Mouse (Mus musculus) bone marrow, adult 2 months (tissue): Measurements from ENCODE around the gene Syt17. TPM values are rescaled to one million over a fixed set of nuclear protein-coding genes. Genes with fewer than 3 reads are reported as not detected.

Experiments used
- H3K27ac ChIP-seq: fragments of 200-500 bp; 2 replicates; pipeline ENCODE4 v1.5.1; 2012; ENCODE audit warnings: low read depth, mild to moderate bottlenecking, control low read depth, inconsistent platforms, low read length; ENCODE audit not compliant: control insufficient read depth, poor library complexity, insufficient read depth
- H3K4me1 ChIP-seq: fragments of 200-500 bp; 2 replicates; pipeline ENCODE4 v1.6.1; 2011; ENCODE audit warnings: low read length; ENCODE audit not compliant: control insufficient read depth, insufficient read depth
- H3K4me3 ChIP-seq: fragments of 200-500 bp; replicated peaks from 2 replicates; pipeline ENCODE3; 2011; ENCODE audit warnings: mild to moderate bottlenecking, low read depth, low read length, control low read depth; ENCODE audit not compliant: control insufficient read depth
- CTCF ChIP-seq: fragments of 200-500 bp; IDR thresholded peaks from 2 replicates; pipeline ENCODE4 v1.5.1; 2011; ENCODE audit warnings: low read length, control low read depth; ENCODE audit not compliant: control insufficient read depth, insufficient read depth
- POLR2A ChIP-seq: fragments of 200-500 bp; IDR thresholded peaks from 2 replicates; pipeline ENCODE4 v1.6.1; 2011; ENCODE audit warnings: low read depth, mild to moderate bottlenecking, control low read depth, low read length, borderline replicate concordance; ENCODE audit not compliant: control insufficient read depth
- WGBS: fragments of 180-500 bp; shearing (Covaris S2); methylation state at CpG from one replicate; pipeline ENCODE4 v1.1.7; 2018; 5-methylcytosine and 5-hydroxymethylcytosine counted together
- polyA plus RNA-seq: library from polyadenylated mRNA; stranded (reverse); fragments of >200 nt; gene quantifications from 2 replicates; pipeline ENCODE4 v1.2.4, GENCODE M21; 2011; ENCODE audit warnings: low replicate concordance; ENCODE audit not compliant: missing spikeins, insufficient read depth, insufficient read length

The Syt17 gene
- polyA plus RNA-seq, 1 experiment = 0.85 TPM

DNA sequence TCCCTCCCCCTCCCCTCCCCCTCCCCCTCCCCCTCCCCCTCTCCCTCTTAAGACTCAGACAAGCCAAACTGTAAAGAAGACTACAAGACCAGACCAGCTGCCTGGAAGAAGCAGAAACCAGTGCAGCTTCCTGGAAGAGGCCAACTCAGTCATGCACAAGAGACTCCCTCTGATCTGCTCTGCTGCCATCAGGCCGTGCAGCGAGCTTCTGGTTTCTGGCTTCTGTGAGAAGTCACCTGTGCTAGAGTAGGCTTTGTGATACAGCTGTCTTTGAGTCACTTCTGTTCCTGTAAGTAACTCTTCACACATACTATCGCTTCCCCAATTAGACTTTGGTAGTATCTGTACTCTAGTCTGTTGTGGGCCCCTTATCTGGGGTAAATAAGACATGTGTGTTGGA is 68.0 kb downstream of the Syt17 start:
- no peak overlapping the region for H3K4me3 ChIP-seq
- no peak overlapping the region for H3K27ac ChIP-seq
- 60% methylated on average over 3 of the region's 3 CpGs for WGBS
- TF ChIP-seq POLR2A = no peak
- TF ChIP-seq CTCF = no peak
- no peaks in the 10 kb centered on the region for H3K4me1 ChIP-seq

DNA sequence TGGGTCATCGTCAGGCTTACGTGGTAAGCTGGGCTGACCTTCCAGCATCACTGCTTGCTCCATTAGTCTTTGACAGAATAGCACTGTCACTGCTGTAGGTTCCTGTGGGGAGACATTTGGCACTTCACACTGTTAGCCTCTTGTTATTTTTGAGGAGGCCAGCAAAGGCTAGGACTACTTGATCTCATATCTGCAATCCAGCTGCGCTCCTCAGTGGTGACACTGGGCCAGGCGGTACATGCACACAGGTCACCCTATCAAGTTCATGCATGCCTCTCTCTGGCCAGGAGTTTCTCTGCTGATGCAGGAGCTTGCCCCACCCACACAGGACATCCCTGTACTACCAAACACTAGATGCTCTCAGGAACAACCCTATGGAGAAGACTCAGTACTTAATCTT is 71.4 kb downstream of the Syt17 start:
- TF ChIP-seq CTCF (no peak), POLR2A (no peak)
- Histone ChIP-seq H3K4me3 (no peak overlapping the region), H3K4me1 (no peaks in the 10 kb centered on the region), H3K27ac (no peak overlapping the region)
- WGBS = 89% methylated on average over 4 of the region's 4 CpGs

DNA sequence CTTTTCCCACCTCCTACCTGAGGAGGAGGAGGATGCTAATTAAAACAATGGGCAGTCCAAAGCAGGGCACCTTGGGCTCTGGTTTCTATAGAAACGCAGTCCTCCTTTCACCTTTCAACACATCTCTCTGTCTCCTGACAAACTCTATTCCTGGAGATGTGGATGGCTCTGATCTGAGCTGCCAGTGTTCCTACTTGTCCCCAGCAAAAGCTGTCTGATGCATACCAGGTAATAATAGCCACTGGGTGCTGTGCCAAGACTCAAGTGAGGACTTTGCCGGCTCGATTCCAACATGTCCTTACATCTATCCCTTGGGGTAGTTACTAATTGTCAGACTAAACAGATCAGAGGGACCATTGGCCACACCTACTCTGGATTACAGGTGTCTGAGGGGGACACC is 72.7 kb downstream of the Syt17 start:
- 79% methylated on average over 3 of the region's 3 CpGs for WGBS

DNA sequence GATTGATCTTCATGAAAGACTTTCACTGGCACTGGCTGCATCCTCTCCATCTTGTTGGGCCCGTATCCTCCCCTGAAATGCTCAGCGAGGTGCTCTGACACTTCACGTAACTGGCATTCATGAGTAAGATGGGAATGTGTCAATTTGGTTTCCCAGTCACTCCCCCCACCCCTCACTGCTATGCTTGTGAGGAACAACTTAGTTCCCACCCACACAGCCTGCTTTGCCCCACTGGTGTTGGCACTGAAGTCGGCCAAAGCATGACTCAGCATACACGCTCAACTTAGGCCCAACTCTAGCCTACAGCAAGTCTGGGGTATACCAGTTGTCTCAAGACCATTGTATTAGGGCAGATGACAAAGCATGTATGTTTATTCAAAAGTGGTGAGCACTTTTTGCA is 76.7 kb downstream of the Syt17 start:
- 80% methylated on average over 5 of the region's 5 CpGs for WGBS
- H3K4me3 ChIP-seq = no peak overlapping the region
- H3K4me1 ChIP-seq = no peaks in the 10 kb centered on the region
- H3K27ac ChIP-seq = no peak overlapping the region
- TF ChIP-seq CTCF = no peak
- no peak for TF ChIP-seq POLR2A

More for the DNA sequence above, 72.7 kb downstream of the Syt17 start:
- no peak for TF ChIP-seq POLR2A
- no peak for TF ChIP-seq CTCF
- no peak overlapping the region for H3K27ac ChIP-seq
- H3K4me1 ChIP-seq = no peaks in the 10 kb centered on the region
- H3K4me3 ChIP-seq = no peak overlapping the region

DNA sequence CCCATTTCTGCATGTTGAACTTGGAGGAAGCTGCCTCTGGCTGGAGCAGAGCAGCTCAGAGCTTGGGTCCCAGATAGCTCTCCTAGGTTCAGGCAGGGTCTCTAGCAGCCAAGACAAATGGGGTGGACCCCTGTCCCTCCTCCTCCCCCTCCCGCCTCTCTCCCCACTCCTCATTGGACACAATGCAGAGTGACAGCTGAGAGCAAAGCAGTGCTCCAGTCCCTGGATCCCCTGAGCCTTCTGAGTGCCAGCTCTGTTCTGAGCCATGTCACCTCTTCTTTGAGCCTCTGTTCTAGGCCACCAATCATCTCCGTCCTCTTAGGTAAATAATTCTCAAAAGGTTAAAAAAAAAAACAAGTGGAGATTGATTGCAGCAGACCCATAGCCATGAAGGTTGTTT is 78.3 kb downstream of the Syt17 start:
- TF ChIP-seq POLR2A (no peak), CTCF (no peak)
- no peak overlapping the region for H3K4me3 ChIP-seq
- WGBS = 69% methylated on average over 2 of the region's 2 CpGs
- H3K4me1 ChIP-seq = no peaks in the 10 kb centered on the region
- H3K27ac ChIP-seq = no peak overlapping the region

DNA sequence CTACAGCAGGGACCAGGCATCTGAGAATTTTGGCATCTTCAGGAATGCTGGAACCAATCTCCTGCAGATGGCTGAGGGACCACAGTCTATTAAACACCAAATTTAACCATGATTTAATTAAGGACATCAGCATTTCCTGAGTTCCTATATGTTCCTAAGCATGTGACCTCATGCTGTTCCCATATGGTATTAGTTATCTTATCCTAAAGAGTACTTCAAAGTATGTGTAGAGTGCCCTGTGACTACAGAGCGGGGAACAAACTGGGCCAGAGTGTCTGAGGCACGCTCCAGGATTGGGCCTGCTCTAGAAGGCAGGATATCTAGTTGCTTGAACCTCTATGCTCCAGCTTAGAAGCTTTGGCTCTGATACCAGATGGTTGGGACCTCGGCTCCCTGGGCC is 82.1 kb downstream of the Syt17 start:
- Histone ChIP-seq H3K4me1 (no peaks in the 10 kb centered on the region), H3K4me3 (no peak overlapping the region), H3K27ac (no peak overlapping the region)
- WGBS = 76% methylated on average over 3 of the region's 3 CpGs
- no peak for TF ChIP-seq CTCF
- TF ChIP-seq POLR2A = no peak

DNA sequence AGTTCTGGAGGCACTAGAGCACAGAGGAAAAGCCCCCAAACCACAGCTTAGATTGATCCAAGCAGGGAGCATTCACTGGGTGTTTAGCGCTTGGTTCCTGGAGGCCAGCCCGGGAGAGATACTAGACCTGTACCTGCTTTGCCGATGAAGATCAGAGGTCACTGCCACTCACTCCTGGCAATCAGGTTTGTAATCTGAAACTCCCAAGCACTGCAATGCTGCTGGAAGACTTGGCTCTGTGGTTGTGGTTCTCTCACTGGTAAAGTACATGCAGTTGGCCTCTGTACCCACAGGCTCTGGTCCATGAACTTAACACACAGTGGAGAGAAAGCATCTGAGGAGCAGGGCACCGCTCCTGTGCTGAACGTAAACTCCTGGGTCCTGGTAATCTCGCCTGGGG is 82.8 kb downstream of the Syt17 start:
- Histone ChIP-seq H3K4me1 (no peaks in the 10 kb centered on the region), H3K27ac (no peak overlapping the region), H3K4me3 (no peak overlapping the region)
- WGBS = 69% methylated on average over 6 of the region's 6 CpGs
- TF ChIP-seq CTCF = no peak
- no peak for TF ChIP-seq POLR2A

DNA sequence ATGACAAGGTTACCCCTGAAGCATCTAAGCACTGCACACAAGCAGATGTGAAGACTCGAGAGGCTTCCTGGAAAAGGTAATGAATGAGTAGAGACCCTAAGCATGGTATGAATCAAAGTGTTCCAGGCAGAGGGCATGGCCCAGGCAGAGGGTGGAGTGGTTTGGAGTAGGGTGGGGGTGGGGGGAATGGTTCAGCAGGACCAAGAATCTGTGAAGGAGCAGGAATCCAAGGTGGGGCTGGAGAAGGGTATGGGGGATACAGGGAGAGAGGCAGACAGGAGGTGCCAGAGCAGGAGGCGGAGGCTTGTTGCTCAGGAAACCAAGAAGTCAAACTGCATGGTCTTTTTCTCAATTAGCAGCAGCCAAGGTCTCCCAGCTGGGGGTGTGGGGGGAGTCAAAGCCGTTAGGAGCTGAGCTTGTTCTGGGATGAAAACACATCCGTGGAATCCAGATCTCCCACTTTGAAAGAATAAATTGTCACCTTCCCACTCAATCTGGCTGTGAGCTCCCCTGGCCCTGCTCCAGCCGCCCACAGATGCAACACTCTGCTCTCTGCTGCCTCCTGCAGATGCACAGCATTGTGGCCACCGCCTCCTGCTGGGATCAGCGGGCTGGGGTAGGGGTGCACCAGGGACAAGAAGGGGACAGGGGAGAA is 83.5 kb downstream of the Syt17 start:
- H3K4me3 ChIP-seq = no peak overlapping the region
- H3K4me1 ChIP-seq = no peaks in the 10 kb centered on the region
- TF ChIP-seq CTCF (no peak), POLR2A (no peak)
- H3K27ac ChIP-seq = no peak overlapping the region
- WGBS = 40% methylated on average over 7 of the region's 7 CpGs

DNA sequence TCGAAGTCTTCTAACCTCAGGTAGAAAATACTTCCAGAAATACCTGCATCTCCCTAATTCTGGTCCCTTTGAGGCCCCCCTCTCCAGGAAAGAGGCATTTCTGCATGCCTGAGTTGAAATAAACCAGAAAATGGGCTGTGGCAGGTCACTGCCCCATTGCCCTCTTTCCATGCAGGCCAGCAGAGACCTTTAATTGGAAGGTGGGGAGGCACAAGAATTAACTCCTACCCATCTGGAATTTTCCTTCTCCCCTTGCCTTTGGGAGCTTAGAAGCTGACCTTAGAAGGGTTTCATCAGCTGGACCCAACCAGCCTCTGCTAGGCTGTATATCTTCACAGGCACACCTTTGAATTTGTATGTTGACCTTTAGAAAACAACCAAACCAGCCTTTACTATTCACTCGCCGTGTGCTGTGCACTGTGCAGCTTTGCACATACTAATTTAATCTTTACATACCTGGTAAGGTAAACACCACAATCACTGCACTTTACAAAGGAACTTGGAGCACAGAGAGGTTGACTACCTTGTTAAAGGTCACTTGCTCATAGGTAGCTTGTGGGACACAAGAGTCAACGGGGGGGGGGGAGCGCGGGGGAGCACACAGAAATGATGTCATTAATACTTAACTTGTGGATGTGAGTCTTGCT is 84.3 kb downstream of the Syt17 start:
- TF ChIP-seq CTCF (no peak), POLR2A (no peak)
- H3K4me3 ChIP-seq = no peak overlapping the region
- 80% methylated on average over 6 of the region's 6 CpGs for WGBS
- H3K4me1 ChIP-seq = no peaks in the 10 kb centered on the region
- H3K27ac ChIP-seq = no peak overlapping the region

DNA sequence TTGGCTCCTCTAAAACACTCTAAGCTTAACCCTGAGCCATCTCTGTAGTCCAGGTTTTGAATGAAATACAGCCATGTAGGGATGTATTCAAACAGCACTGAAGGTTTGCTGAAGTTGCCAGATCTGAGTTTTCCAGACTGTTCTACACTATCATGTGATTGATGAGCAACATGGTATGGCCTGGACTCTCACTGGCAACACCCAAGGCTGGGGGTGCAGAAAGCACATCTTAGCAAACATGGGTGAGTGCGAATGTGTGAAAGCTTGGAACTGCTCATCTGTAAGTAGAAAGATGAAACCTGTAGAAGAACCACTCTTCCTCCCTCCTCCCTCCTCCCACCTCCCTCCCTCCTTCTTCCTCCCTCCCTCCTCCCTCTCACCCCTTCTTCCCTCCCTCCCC is 85.1 kb downstream of the Syt17 start:
- no peak for TF ChIP-seq CTCF
- no peak for TF ChIP-seq POLR2A
- no peaks in the 10 kb centered on the region for H3K4me1 ChIP-seq
- no peak overlapping the region for H3K4me3 ChIP-seq
- WGBS = 86% methylated on average over 1 of the region's 1 CpGs
- no peak overlapping the region for H3K27ac ChIP-seq
